Mouse (Mus musculus) stomach, postnatal 0 days (tissue): ENCODE measurements at regions not wholly inside any gene's neighbourhood (a gene's known extent, or its start where the extent isn't known, plus 50 kb on each side); places are given as distances from the start of the nearest gene placed in this dataset.
A peak's percentile ranks its signal among the peaks of the same experiment; 100 is the strongest.

Experiments
- CTCF ChIP-seq: IDR thresholded peaks from 2 replicates; pipeline ENCODE4 v1.5.1; 2016; ENCODE audit warnings: antibody characterized with exemption, low read depth, mild to moderate bottlenecking, moderate library complexity
- EP300 ChIP-seq: optimal IDR thresholded peaks from 2 replicates; pipeline ENCODE3; 2016; ENCODE audit warnings: antibody characterized with exemption

DNA sequence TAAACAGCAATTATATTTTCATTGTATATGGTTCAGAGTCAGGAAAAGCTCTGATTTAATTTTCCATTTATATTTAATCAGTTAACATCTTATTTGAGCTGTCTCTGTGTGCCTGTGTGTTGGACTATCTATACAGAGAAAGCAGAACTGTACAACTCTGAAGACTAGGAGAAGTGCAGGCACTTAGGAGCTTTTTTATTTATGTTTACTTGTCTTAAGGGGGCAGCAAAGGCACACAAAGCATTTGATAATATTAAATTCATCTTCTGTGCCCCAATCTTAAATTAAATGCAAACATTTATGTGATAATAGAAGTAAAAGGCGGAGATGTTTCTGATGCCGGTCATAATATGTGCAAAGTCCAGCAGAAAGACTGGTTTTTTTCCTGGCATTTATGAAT is 751.3 kb upstream of the Nudt12 start:
- TF ChIP-seq CTCF (0 out of 2 replicates have a peak, but pooled peaks have one; percentile 11), EP300 (no peak)
